Mouse (Mus musculus) C2C12 (cell line): Measurements from ENCODE around the gene Gm28635.

Experiments used
- CTCF ChIP-seq: IDR thresholded peaks from one replicate; pipeline ENCODE4 v1.5.1; 2011; ENCODE audit not compliant: control insufficient read depth, insufficient read depth, insufficient read length
- FOSL1 ChIP-seq: IDR thresholded peaks from one replicate; pipeline ENCODE4 v1.8.0; 2011; ENCODE audit warnings: mild to moderate bottlenecking, low read length; ENCODE audit not compliant: poor library complexity, insufficient read depth, severe bottlenecking
- MAX ChIP-seq: IDR thresholded peaks from one replicate; pipeline ENCODE4 v1.6.1; 2011; ENCODE audit warnings: mild to moderate bottlenecking, control low read depth

GRCm38 (mm10) chr2:84688080-84688844 lies 10.4 kb upstream of the Gm28635 start:
- no peak for TF ChIP-seq CTCF
- no peak for TF ChIP-seq MAX
- no peak for TF ChIP-seq FOSL1
